Mouse (Mus musculus): ENCODE measurements around the gene Tmem50b. TPM values are rescaled to one million over a fixed set of nuclear protein-coding genes. Genes with fewer than 3 reads are reported as not detected.

Gene Tmem50b
- total RNA-seq, 2 experiments from 2014 or later, result 65.5 to 74.3 TPM

DNA sequence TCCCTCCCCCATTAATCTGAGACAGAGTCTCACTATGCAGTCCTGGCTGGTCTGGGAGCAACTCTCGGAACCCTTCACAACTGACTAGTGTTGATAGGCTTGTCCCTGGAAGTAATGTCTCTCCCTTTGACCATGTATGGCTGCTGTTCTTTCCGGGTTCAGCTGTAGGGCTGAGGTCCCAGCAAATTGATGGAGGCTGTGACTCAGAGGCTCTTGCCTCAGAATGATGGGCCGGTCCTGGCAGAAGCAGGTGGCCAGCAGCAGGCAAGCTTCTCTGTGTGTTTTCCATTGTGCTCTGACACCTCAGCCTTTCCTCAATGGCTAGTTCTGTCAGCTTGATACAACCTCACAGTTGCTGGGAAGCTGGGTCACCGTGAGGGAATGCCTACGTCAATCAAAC, 14.9 kb upstream of the Tmem50b start:
- DNase-seq (ENCODE audit: low spot score), result no peak
- intact Hi-C loops (cut with DNase I), result no loop called here

DNA sequence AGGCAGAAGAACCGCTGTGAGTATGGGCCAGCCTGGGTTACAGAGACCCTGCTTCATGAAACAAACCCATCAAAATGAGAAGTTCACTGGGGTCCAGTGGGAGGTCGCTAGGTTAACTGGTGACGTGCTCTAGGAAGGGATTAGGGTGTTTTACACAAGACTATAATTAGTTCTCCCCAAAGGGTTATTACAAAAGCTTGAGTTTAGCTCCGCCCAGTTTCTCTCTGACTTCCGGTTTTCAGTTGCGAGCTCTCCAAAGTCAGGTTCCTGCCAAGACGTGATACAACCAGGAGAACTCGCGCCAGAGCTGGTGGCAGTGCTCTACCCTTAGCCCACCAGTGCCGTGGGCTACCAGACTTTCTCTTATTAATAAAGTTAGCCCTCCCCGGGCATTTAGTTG, 13.6 kb upstream of the Tmem50b start:
- intact Hi-C loops (cut with DNase I), result no loop called here
- DNase-seq (ENCODE audit: low spot score), result no peak

DNA sequence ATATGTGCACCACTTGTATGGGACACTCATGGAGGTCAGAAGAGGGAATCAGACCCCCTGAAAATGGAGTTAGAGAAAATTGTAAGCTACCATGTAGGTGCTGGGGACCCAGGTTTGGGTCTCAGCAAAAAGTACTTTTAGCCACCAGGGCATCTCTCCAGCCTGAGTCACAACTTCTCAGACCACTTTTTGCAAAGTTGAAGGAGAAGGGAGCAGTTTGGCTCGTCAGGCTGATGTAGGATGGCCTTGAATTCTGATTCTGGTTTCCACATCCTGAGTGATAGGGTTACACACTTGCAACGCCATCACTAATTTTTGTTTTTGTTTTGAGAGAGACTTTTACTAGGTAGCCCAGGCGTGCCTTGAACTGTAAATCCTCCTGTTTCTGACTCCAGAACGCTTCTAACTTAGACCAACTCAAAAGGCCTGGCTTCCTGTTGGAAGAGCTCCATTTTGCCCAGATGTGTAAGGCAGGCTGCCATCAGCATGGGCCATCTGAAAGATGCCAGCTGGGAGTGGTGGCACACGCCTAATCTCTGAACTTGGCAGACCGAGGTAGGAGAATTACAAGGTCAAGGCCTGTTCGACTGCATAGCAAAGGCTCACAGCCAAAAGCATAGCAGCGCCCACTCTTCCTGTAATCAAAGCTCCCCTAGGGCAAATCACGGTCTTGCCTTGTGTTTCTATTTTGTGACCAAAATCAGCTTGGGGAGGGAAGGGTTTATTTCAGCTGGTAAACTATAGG, 12.1 kb upstream of the Tmem50b start:
- peak; percentile 24 for DNase-seq (ENCODE audit: low spot score)
- intact Hi-C loops (cut with DNase I), result no loop called here

DNA sequence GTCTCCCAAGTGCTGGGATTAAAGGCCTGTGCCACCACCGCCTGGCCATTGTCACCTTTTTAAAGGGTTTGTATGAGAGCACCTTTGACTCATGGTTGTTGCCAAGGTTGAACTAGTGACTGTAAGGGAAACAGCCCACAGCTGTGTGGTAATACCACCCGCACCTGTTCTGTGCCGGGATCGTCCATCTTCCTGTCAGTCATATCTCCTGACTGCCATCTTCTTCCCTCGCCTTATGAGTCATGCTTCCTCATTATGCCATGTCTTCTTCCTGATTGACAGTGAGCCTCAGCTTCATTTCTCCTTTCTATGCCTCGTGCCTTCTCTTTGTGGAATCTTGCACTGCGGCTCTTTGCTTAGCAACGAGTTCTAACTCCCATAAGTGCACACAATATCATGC, 9.4 kb upstream of the Tmem50b start:
- DNase-seq (ENCODE audit: low spot score), result no peak
- intact Hi-C loops (cut with DNase I), result no loop called here

DNA sequence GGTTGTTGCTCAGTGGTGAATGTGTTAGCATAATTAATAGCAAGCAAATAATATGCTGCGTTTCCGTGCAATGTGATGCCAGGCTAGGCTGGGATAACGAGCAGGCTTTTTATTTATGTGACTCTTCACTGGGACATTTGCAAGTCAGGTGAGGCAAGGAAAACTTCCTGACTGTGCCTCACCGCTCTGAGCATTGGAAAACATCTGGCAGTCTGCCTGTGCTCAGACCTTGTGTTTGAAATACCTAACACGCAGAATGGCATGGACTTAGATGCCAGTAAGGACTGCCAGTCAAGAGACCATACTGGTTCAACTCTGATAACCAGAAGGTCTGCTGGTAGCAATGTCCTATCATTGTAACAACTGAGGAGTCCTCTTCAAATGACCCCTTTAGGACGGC, 7.6 kb upstream of the Tmem50b start:
- intact Hi-C loops (cut with DNase I), result no loop called here
- no peak for DNase-seq (ENCODE audit: low spot score)

DNA sequence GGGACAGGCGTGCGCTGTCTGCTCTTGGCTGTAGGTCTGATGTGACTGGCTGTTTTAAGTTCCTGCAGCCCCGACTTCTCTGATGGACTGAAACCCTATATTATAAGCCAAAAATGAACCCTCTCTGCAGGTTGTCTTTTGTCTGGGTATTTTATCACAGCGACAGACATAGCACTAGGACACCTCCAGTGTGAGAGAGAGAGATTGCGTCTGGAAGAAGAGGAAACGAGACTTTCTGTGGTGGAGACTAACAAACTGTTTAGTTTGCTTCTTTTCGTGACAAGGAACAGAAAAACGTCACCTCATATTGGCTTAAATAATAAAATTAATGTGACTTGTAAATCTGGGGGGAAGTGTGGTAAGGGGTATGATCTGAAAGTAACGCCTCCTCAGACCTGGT, 4.1 kb upstream of the Tmem50b start:
- DNase-seq (ENCODE audit: low spot score), result no peak
- intact Hi-C loops (cut with DNase I), result no loop called here

DNA sequence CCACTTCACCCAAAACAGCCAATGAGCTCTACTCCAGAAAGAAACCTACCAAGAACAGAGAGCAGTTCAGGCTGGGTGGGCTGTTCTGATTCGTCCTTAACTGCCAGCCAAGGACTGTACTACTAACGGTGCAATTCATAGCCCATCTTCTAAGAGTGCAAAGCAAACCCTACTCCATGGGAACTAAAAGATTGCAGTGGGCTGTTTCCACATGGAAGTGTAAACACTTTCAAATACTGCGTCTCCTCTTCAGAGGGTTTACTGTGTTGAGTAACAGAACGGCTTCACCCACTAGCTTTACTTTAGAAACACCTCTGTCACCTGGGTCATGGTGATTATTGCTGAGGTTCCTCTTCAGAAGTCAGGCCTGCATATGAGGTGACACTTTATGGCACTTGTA, 3.5 kb upstream of the Tmem50b start:
- no peak for DNase-seq (ENCODE audit: low spot score)
- intact Hi-C loops (cut with DNase I), result no loop called here

DNA sequence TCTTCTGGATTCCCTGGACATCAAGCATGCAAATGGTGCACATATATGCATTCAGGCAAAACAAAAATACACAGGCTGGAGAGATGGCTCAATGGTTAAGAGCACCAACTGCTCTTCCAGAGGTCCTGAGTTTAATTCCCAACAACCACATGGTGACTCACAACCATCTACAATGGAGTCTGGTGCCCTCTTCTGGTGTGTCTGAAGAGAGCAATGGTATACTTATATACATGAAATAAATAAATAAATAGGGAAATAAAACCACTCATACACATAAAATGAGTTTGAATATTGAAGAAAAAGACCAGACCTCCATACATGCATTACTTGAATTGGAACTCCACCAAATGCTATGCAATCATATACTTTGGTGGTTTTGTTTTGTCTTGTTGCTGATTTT, 1.6 kb upstream of the Tmem50b start:
- no peak for DNase-seq (ENCODE audit: low spot score)
- intact Hi-C loops (cut with DNase I), result loop anchor here (5.0 kb wide), 1 partner anchor 88 kb away; the partner anchor contains the start of gene Donson

DNA sequence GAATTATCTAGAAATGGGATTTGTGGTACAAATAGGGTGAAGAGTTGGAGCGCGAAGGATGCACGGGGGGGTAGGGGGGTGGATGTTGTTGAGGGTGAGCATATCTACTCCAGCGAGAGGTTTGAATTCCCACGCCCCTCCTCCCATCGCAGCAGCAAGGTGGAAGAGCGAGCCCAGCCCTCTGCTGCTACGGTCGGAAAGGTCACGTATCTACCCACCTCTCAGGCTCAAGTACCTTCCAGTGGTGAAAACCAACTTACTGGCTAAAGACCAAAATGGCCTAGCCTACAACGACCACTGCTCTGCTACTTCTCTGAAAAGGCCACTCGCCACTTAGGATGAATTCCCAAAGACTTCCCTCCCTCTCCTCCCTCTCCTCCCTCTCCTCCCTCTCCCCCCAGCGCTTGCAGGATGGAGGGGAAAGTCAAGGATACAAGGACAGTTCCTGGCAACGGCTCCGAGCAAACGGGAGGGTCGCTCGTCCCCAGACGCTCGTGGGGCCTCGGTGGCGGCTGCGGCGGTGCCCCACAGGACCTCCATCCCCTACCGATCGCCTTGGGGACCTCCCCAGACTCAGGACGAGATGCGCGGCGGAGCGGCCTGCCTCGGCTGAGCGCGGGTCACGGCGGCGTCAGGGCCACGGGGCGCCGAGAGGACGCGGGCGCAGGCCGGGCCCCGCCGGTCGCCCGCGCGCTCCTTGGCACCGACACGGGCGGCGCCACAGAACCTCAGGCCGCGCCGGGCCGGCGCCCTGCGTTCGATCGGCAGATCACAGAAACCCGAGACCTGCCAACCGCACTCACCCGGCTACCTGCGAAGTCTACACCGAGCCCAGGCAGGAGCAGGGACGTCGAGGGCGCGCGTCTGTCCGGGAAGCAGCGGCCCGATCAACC, 575 bp downstream of the Tmem50b start:
- intact Hi-C loops (cut with DNase I), result loop anchor here (5.0 kb wide), 1 partner anchor 90 kb away; the partner anchor contains the start of gene Donson
- DNase-seq (ENCODE audit: low spot score), result no peak

DNA sequence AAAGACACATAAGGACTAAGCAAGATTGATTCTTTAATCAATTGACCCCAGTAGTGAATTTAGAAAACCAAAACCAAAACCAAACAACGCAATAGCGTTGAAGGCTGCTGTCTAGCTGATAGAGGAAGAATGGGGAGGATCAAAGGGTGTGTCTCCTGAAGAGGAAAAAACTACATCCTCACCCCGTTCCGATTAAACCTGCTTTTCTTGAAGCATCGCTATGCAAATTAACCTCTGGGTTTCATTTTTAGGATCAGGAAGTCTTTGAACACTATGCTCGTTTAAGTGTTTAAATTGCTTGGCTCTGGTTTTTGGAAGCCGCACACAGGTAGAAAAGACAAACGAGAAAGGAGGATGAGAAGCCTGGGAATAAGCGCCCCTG, 1.2 kb downstream of the Tmem50b start:
- DNase-seq (ENCODE audit: low spot score), result no peak
- intact Hi-C loops (cut with DNase I), result loop anchor here (5.0 kb wide), 1 partner anchor 91 kb away; the partner anchor contains the start of gene Donson

DNA sequence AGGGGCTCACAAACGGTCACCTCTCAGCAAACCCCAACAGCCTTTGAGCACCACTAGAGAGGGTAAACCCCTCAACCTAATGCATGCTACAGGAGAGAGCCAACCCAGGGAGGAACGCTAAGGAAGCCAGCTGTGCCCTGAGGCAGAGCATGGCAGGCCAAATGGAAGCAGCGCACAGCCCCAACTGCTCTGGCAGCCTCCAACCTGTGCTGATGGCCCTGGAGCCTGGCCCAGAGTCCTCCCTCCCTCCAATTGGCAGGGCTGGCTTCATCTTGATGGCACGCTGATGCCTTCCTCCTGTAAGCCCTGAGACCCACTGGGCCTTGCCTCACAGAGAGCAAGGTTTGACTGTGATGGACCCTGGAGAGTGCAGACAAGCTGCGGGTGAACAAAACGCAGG, 2.5 kb downstream of the Tmem50b start:
- no peak for DNase-seq (ENCODE audit: low spot score)
- intact Hi-C loops (cut with DNase I), result loop anchor here (5.0 kb wide), 1 partner anchor 92 kb away; the partner anchor contains the start of gene Donson

DNA sequence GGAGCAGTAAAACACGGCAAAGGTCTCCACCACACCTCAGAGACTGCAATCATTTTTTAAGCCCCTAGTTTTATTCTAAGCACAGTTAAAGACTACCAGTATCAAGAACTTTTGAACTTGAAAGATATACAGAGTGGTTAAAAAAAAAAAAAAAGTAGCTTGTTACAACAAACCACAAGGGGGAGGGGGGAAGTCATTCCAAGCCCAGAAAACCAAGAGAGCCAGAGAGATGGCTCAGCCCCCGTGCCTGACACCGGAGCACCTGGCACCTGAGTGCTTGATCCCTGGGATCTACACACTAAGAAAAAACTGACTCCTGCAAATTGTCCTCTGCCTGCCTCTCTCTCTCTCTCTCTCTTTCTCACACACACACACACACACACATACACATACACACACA, 4.3 kb downstream of the Tmem50b start:
- intact Hi-C loops (cut with DNase I), result no loop called here
- no peak for DNase-seq (ENCODE audit: low spot score)

DNA sequence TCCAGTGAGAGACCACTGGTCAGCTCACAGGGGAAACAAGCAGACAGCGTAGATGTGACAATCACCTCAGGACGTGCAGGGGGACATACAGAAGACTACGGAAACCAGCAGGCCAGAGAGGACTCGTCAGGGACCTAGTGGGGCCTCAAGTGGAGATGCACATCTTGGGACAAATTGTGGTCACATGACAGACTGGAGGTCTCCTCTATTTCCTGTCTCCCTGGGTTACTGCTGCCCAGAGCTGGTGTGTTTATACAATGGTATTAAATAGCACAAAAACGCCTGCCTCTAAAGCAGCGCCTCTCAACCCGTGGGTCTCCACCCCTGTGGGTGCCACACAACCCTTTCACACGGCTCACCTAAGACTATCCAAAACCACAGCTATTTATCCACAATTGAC, 5.4 kb downstream of the Tmem50b start:
- intact Hi-C loops (cut with DNase I), result no loop called here
- DNase-seq (ENCODE audit: low spot score), result no peak

DNA sequence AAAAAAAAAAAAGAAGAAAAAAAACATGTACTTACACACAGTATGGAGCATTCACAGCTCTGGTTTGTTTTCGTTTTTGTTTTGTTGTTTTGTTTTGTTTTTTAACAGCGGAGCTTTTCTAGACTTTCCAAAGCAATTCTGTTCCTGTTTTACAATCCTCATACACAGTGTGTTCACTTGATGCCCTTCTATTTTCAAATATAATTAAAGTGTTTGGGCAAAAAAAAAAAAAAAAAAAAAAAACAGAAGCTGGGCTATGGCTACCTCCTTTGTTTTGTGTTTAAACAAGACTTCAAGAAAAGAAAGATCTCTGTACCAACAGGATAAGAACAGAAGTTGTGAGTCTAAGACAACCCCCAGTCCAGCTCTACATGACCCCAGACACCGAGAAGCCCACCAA, 8.9 kb downstream of the Tmem50b start:
- DNase-seq (ENCODE audit: low spot score), result no peak
- intact Hi-C loops (cut with DNase I), result no loop called here

DNA sequence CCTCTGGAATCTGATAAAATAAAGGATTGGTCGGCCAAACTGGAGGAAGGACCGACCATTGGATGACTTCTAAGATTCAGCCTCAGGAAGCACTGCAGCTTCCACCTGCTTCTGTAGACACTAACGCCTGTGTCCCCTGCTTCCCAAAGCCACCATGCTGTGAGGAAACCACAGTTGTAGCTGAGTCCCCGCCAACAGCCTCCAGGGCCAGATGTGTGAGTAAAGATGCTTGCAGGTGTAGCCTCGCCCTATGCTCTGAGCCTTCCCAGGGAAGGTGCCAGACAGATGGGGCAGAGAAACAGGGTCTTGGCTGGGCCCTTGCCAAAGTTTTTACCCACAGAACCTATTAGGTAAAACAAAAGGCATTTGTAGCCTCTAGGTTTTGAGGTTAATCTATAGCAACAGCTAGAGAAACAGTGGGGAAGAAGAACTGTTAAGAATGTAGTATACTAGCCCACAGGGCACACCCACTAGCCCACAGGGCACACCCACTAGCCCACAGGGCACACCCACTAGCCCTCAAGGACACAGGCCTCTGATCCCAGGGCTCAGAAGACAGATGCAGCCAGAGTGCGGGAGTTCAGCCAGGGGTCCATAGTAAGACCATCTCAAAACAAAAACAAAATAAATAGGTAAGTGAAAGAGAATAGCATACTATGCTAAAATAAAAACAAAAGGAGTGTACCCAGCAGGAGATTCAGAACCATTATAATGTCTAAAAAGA, 9.7 kb downstream of the Tmem50b start:
- no peak for DNase-seq (ENCODE audit: low spot score)
- intact Hi-C loops (cut with DNase I), result no loop called here

DNA sequence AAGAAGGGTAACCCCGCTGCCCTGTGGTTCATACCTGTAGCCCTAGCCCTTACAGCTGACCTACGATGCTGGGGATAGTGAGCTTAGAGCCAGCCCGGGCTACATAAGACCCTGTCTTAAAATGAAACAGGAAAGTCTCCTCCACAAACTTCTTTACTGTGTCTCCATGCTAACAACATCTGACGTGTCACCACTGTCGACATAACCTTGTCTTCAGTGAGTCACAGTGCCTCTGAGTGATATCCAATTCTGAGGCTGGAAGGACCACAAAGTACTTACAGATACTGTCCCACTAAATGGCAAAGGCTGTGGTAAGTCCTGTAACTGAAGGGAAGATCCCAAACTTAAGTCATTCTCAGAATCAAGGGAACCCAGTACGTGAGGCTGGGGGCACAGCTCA, 11.4 kb downstream of the Tmem50b start:
- DNase-seq (ENCODE audit: low spot score), result no peak
- intact Hi-C loops (cut with DNase I), result no loop called here

DNA sequence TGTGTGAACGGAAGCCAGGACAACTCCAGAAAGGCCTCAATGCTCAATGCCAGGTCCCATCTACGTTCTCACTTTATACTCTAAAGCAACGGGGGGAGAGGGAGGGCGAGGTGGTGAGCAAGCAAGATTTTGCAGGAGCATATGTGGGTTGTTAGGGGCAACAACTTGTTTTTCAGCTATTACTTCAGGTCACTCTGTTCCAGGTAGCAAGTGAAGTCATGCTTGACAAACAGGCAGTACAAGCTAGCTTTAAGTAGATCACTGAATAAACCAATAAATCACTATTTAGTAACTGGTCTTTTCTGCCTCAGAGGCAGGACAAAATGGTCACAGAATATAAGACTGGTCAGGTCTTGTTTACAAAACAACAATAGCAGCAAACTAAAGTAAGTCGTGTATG, 12.0 kb downstream of the Tmem50b start:
- intact Hi-C loops (cut with DNase I), result no loop called here
- DNase-seq (ENCODE audit: low spot score), result no peak

DNA sequence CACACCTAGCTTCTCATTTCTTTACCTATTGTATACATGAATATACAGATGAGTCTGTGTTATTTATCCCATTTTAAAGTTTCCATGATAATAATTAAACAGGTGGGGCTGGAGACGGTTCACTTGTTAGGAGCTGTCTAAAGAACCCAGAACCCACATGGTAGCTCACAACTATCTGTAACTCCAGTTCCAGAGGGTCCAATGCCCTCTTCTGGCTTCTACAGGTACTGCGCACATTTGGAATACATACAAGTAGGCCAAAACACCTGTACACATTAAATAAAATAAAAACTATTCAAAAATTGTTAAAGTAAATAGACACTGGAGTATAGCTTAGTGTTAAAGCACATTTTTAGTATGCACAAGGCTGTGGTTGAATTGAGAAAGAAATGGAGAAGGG, 15.3 kb downstream of the Tmem50b start:
- no peak for DNase-seq (ENCODE audit: low spot score)

DNA sequence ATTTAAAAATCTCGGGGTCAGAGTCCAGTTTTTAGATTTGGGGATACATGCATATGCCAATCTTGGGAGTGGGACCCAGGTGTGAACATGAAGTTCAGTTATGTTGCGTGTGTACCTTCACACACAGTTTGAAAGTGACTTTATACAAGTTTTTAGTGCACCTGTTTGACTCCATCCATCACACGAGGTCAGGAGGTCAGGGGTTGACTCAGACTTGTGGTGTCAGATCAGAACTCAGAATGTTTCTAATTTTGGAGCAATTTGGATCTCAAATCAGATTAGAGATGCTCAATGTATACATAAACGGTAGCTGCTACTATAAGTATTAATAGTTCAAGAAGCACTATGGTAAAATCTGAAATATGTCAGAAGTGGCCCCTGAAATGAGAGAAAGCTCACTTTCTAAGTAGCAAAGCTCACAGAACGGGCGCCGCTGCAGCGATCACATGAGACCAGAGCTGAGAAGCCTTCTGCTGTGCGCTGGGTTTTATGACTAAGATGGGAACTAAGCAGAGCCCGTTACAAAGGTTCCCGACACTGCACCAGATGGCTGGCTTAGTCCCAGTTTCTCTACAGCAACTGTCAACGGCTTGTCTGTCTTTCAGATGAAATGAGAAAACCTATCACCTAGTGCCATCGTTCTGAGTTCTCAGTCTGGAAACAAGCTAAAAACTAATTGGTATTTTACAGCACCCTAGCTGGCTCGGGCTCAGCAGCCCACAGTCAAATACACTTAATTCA, 18.4 kb downstream of the Tmem50b start:
- DNase-seq (ENCODE audit: low spot score), result no peak
- intact Hi-C loops (cut with DNase I), result no loop called here

More for the DNA sequence above, 15.3 kb downstream of the Tmem50b start:
- intact Hi-C loops (cut with DNase I), result loop anchor here (5.0 kb wide), 1 partner anchor 70 kb away; no protein-coding TSS in a partner anchor

DNA sequence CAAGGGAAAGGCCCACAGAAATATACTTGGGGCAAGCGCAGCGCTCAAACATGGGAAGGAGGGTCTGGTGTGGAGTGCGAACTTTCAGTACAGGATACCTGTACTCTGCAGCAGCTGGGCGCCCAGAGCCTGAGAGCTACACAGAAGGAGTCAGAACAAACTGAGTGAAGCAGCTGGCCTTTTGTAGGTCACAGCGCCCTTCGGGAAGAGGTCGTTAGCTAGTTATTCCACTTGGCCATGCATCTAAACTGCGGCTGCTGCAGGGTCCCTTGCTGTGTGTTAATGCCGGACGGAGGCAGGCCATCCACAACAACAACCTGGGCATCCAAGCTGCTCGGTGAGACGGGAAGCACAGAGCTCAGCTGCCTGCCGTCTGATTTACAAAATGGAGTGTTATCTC, 22.4 kb downstream of the Tmem50b start:
- intact Hi-C loops (cut with DNase I), result no loop called here
- DNase-seq (ENCODE audit: low spot score), result no peak

Measured in heart, postnatal 25 days (tissue).